Mouse (Mus musculus) cerebellum, adult 9-10 months (tissue): ENCODE measurements around the gene Bicral.
A peak's percentile ranks its signal among the peaks of the same experiment; 100 is the strongest.
"Not testable (repeated sequence)": the region's sequence is repeated elsewhere in the genome, so short reads cannot be mapped to it uniquely, and the experiment has no call there.

Experiments used
- DNase-seq: peaks from one replicate; pipeline ENCODE4 v3.0.0; 2022

Bicral gene

GRCm38 (mm10) chr17:46787974-46788373 lies 70.3 kb downstream of the Bicral start:
- DNase-seq, result not testable (repeated sequence)

- no peak for DNase-seq
Observed at GRCm38 (mm10) chr17:46786952-46787351, 71.3 kb downstream of the Bicral start.

- DNase-seq, result no peak
Observed at GRCm38 (mm10) chr17:46783222-46783565, 75.1 kb downstream of the Bicral start.

GRCm38 (mm10) chr17:46782341-46783221 lies 75.7 kb downstream of the Bicral start, which contains the start of gene Rpl7l1:
TSS of gene Rpl7l1 (minus strand) at chr17:46782672.
- DNase-seq, result peak; percentile 91

- no peak for DNase-seq
Observed at GRCm38 (mm10) chr17:46781876-46782275, 76.4 kb downstream of the Bicral start.

GRCm38 (mm10) chr17:46776087-46776486 lies 82.2 kb downstream of the Bicral start:
- no peak for DNase-seq

GRCm38 (mm10) chr17:46775070-46775469 lies 83.2 kb downstream of the Bicral start:
- DNase-seq, result no peak

GRCm38 (mm10) chr17:46774131-46774472 lies 84.2 kb downstream of the Bicral start:
- DNase-seq, result no peak

GRCm38 (mm10) chr17:46773278-46774130 lies 84.8 kb downstream of the Bicral start:
- no peak for DNase-seq

GRCm38 (mm10) chr17:46772404-46773277 lies 85.6 kb downstream of the Bicral start, which contains the start of gene 2310039H08Rik:
TSS of gene 2310039H08Rik (plus strand) at chr17:46772635.
- peak; percentile 85 for DNase-seq

GRCm38 (mm10) chr17:46772038-46772403 lies 86.3 kb downstream of the Bicral start:
- DNase-seq, result no peak

- no peak for DNase-seq
Observed at GRCm38 (mm10) chr17:46771616-46772015, 86.7 kb downstream of the Bicral start.

- DNase-seq, result no peak
Observed at GRCm38 (mm10) chr17:46771025-46771424, 87.3 kb downstream of the Bicral start.

- DNase-seq, result no peak
Observed at GRCm38 (mm10) chr17:46770546-46770945, 87.7 kb downstream of the Bicral start.

GRCm38 (mm10) chr17:46767868-46768267 lies 90.4 kb downstream of the Bicral start:
- DNase-seq, result no peak

- DNase-seq, result not testable (repeated sequence)
Observed at GRCm38 (mm10) chr17:46764916-46765315, 93.4 kb downstream of the Bicral start.

GRCm38 (mm10) chr17:46763544-46763943 lies 94.7 kb downstream of the Bicral start, which contains the start of gene Ptcra:
TSS of gene Ptcra (minus strand) at chr17:46763712.
- no peak for DNase-seq

- no peak for DNase-seq
Observed at GRCm38 (mm10) chr17:46758753-46759152, 99.5 kb downstream of the Bicral start.

GRCm38 (mm10) chr17:46751794-46752556 lies 106.3 kb downstream of the Bicral start, which contains the start of gene Cnpy3:
TSS of gene Cnpy3 (minus strand) at chr17:46752214.
- DNase-seq, result peak; percentile 98

GRCm38 (mm10) chr17:46751056-46751793 lies 107.1 kb downstream of the Bicral start:
- DNase-seq, result peak; percentile 79

- DNase-seq, result no peak
Observed at GRCm38 (mm10) chr17:46750580-46750979, 107.7 kb downstream of the Bicral start.
